Mouse (Mus musculus) heart, postnatal 0 days (tissue): ENCODE measurements around the gene Slc30a9. TPM values are rescaled to one million over a fixed set of nuclear protein-coding genes. Genes with fewer than 3 reads are reported as not detected.

Experiments
- ATAC-seq: fragments of 200-750 bp; cut with Nextera tagmentation; 2 replicates; pipeline ENCODE4 v1.8.0; 2017; ENCODE audit warnings: low read depth, moderate number of reproducible peaks, moderate library complexity; ENCODE audit not compliant: insufficient read depth
- DNase-seq: peaks from one replicate; pipeline ENCODE4 v3.0.0-alpha.2; 2016; ENCODE audit warnings: low spot score
- H3K27ac ChIP-seq: fragments of 300-500 bp; sonication (generic); 2 replicates; pipeline ENCODE4 v1.5.1; 2014; ENCODE audit warnings: low read depth, mild to moderate bottlenecking
- H3K27me3 ChIP-seq: fragments of 300-500 bp; sonication (generic); 2 replicates; pipeline ENCODE4 v1.6.1; 2014; ENCODE audit warnings: low read length, mixed read lengths; ENCODE audit not compliant: control insufficient read depth, insufficient read depth
- H3K36me3 ChIP-seq: fragments of 300-500 bp; sonication (generic); replicated peaks from 2 replicates; pipeline ENCODE4 v1.6.1; 2014; ENCODE audit warnings: low read length, mixed read lengths; ENCODE audit not compliant: control insufficient read depth, insufficient read depth
- H3K4me1 ChIP-seq: fragments of 300-500 bp; sonication (generic); 2 replicates; pipeline ENCODE4 v1.6.1; 2014; ENCODE audit warnings: antibody characterized with exemption; ENCODE audit not compliant: control insufficient read depth, insufficient read depth
- H3K4me2 ChIP-seq: fragments of 300-500 bp; sonication (generic); 2 replicates; pipeline ENCODE4 v1.6.1; 2014; ENCODE audit warnings: low read depth, mild to moderate bottlenecking, low read length, moderate library complexity
- H3K4me3 ChIP-seq: fragments of 300-500 bp; sonication (generic); 2 replicates; pipeline ENCODE4 v1.5.1; 2014; ENCODE audit warnings: low read depth, low read length
- H3K9ac ChIP-seq: fragments of 300-500 bp; sonication (generic); replicated peaks from 2 replicates; pipeline ENCODE4 v1.6.1; 2014; ENCODE audit warnings: low read depth, low read length, mixed read lengths
- H3K9me3 ChIP-seq: fragments of 300-500 bp; sonication (generic); replicated peaks from 2 replicates; pipeline ENCODE4 v1.6.1; 2016; ENCODE audit warnings: low read length; ENCODE audit not compliant: control insufficient read depth
- CTCF ChIP-seq: IDR thresholded peaks from 2 replicates; pipeline ENCODE4 v1.5.1; 2016; ENCODE audit warnings: antibody characterized with exemption, control low read depth, low read depth
- EP300 ChIP-seq: IDR thresholded peaks from 2 replicates; pipeline ENCODE4 v1.6.1; 2016; ENCODE audit warnings: antibody characterized with exemption, low read depth
- WGBS: fragments of 180-500 bp; shearing (Covaris S2); extraction: QIAGEN DNeasy Blood & Tissue Kit; methylation state at CpG from one replicate; pipeline ENCODE4 v1.1.7; 2014; 5-methylcytosine and 5-hydroxymethylcytosine counted together
- polyA plus RNA-seq: library from polyadenylated mRNA; unstranded; fragments of >200 nt; fragmentation: Nextera tagmentation; extraction: Ambion mirVana; gene quantifications from 2 replicates; pipeline ENCODE4 v1.2.1, GENCODE M21; 2015
- total RNA-seq: library from RNA; depleted of rRNA; stranded (reverse); fragments of >200 nt; gene quantifications from 2 replicates; pipeline ENCODE4 v1.2.3, GENCODE M21; 2014; ENCODE audit warnings: low replicate concordance

Gene Slc30a9
- total and polyA plus RNA-seq, 2 experiments from 2014 or later, result 87.2 to 121 TPM

DNA sequence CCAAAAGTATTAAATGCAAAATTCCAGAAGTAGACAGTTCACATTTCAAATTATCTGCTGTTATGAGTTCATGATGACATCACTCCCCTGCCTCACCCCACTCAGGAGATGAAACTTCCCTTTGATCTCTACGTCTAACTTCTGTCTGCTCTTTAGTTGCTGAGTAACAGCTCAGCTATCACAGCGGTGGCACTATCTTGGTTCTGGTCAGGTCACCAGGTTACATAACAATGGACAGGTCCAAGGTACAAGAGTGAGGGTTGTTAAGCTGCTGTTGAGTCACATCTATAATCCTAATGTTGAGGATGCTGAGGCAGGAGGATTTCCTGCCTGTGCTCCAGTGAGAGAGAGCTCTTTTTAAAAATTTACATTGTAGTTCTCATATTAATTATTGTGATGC lies 56.2 kb downstream of the Slc30a9 start:
- no peak overlapping the region for H3K9ac ChIP-seq
- H3K4me3 ChIP-seq, result no peak overlapping the region
- no peak overlapping the region for H3K27ac ChIP-seq
- WGBS, result 32% methylated on average over 2 of the region's 2 CpGs
- H3K4me1 ChIP-seq, result no peaks in the 10 kb centered on the region
- H3K9me3 ChIP-seq, result no peaks in the 10 kb centered on the region
- H3K36me3 ChIP-seq, result no peaks in the 10 kb centered on the region
- TF ChIP-seq CTCF (no peak), EP300 (no peak)
- no peak for ATAC-seq
- no peak for DNase-seq
- no peaks in the 10 kb centered on the region for H3K27me3 ChIP-seq
- no peak overlapping the region for H3K4me2 ChIP-seq

DNA sequence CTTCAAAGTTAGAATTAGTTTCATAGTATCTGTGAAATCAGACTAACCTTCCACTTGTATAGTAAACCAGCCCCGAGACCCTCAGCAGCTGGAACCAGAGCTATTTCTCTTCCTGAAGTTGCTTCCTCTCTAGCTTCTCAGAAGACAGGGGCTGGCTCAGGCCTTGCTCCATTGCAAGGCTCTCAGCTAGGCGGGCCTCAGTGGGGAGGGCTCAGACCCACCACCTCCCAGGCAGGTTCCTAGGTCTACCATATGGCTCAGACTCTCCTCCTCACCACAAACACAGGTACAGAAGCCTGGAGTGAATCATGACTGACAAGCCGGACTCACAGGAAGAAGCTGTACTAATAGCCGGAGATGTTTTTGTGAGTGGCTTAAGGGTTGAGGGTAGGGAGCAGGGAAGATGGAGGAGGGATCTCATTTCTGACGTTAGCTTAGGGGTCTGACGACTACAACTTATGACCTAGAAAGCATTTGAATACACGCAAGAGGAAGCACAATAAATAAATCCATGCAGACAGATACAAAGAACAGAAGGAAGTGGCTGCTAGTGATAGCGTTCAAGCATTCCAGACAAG lies 70.4 kb downstream of the Slc30a9 start:
- H3K4me2 ChIP-seq, result no peak overlapping the region
- H3K4me3 ChIP-seq, result no peak overlapping the region
- no peak for DNase-seq
- no peak overlapping the region for H3K27ac ChIP-seq
- no peak overlapping the region for H3K9ac ChIP-seq
- WGBS, result 55% methylated on average over 8 of the region's 8 CpGs
- H3K27me3 ChIP-seq, result no peaks in the 10 kb centered on the region
- H3K36me3 ChIP-seq, result no peaks in the 10 kb centered on the region
- TF ChIP-seq CTCF, result no peak
- TF ChIP-seq EP300, result no peak
- H3K9me3 ChIP-seq, result no peaks in the 10 kb centered on the region
- H3K4me1 ChIP-seq, result no peaks in the 10 kb centered on the region
- ATAC-seq, result no peak

DNA sequence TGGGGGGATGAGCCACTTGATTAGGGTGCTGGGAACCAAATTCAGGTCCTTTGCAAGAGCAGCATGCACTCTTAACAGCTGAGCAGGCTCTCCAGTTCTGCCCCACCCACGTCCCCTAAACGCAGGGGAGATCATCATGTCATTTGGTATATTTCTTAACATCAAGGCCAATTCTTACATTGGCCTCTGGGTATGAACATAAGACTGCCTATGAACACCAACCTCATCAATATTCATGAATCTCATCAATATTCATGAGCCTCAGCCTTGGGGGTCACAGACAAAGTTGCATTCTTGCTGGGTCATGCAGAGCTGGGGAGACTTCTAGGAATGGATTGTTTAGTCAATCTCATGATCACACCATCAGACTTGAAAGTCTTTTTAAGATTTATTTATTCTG lies 74.9 kb downstream of the Slc30a9 start:
- H3K27ac ChIP-seq, result no peak overlapping the region
- WGBS, result 89% methylated on average over 2 of the region's 2 CpGs
- H3K4me2 ChIP-seq, result no peak overlapping the region
- no peak for ATAC-seq
- H3K9ac ChIP-seq, result no peak overlapping the region
- H3K4me3 ChIP-seq, result no peak overlapping the region
- H3K4me1 ChIP-seq, result no peaks in the 10 kb centered on the region
- no peaks in the 10 kb centered on the region; the same call in 1 of the 2 replicates for H3K36me3 ChIP-seq
- H3K9me3 ChIP-seq, result no peaks in the 10 kb centered on the region
- no peaks in the 10 kb centered on the region for H3K27me3 ChIP-seq
- no peak for TF ChIP-seq CTCF
- no peak for DNase-seq

DNA sequence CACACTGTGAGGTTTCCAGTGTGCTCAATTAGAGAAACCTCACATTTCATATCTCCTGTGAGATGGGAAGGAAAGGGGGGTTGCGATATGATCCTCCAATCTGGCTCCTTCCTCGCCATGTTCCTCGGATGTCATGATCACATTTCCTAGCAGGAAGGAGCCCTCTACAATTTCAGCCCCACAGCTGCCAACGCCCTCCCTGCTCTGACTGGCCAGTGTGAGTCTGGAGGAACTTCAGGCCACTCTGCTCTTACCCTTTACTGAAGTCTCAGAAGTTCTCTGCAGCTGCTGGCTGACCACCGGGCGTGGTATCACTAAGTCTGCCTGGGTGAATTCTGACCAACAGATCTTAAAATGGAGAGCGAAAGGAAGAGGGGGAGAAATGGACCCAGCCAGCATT lies 75.8 kb downstream of the Slc30a9 start:
- no peaks in the 10 kb centered on the region; the same call in 1 of the 2 replicates for H3K36me3 ChIP-seq
- no peak overlapping the region for H3K4me3 ChIP-seq
- H3K4me1 ChIP-seq, result no peaks in the 10 kb centered on the region
- 75% methylated on average over 7 of the region's 7 CpGs for WGBS
- ATAC-seq, result no peak
- no peaks in the 10 kb centered on the region for H3K9me3 ChIP-seq
- H3K9ac ChIP-seq, result no peak overlapping the region
- no peaks in the 10 kb centered on the region for H3K27me3 ChIP-seq
- H3K27ac ChIP-seq, result no peak overlapping the region
- H3K4me2 ChIP-seq, result no peak overlapping the region
- TF ChIP-seq EP300, result no peak
- no peak for TF ChIP-seq CTCF
- DNase-seq, result no peak

DNA sequence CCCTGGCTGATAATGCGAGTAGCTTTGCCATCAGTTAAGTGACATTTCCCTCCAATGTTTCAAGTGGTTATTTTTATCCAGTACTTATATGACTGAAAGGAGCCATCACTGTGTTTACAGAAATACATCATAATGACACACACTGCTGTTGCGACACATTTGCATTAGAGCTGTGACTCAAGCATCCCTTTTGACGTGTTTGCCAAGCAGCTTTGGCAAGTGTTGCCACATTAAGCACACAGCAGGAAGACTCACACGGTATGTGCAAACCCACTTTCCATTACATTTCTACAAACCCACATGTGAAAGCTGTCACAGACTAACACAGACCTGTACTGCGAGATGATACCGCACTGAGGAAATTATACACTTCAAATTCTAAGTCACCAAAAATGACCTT lies 87.2 kb downstream of the Slc30a9 start:
- H3K4me1 ChIP-seq, result no peaks in the 10 kb centered on the region; the same call in 1 of the 2 replicates
- H3K9ac ChIP-seq, result no peak overlapping the region
- no peak for ATAC-seq
- no peak overlapping the region for H3K27ac ChIP-seq
- 63% methylated on average over 6 of the region's 6 CpGs for WGBS
- H3K4me3 ChIP-seq, result no peak overlapping the region
- no peaks in the 10 kb centered on the region for H3K9me3 ChIP-seq
- TF ChIP-seq EP300 (no peak), CTCF (no peak)
- DNase-seq, result no peak
- no peak overlapping the region for H3K4me2 ChIP-seq
- H3K36me3 ChIP-seq, result peaks cover 20% of the 10 kb centered on the region; the same call in 1 of the 2 replicates
- H3K27me3 ChIP-seq, result no peaks in the 10 kb centered on the region
